Mouse (Mus musculus): ENCODE measurements at regions not wholly inside any gene's neighbourhood (a gene's known extent, or its start where the extent isn't known, plus 50 kb on each side); places are given as distances from the start of the nearest gene placed in this dataset.

- no peak for DNase-seq (ENCODE audit: low read depth, low spot score)
Observed at GRCm38 (mm10) chr8:82265745-82266144, 137.3 kb downstream of the Il15 start.

GRCm38 (mm10) chr8:82262196-82262595 is 140.8 kb downstream of the Il15 start:
- no peak for DNase-seq (ENCODE audit: low read depth, low spot score)

GRCm38 (mm10) chr8:82260613-82261012 is 142.4 kb downstream of the Il15 start:
- no peak for DNase-seq (ENCODE audit: low read depth, low spot score)

GRCm38 (mm10) chr8:82255815-82256214 is 147.2 kb downstream of the Il15 start:
- no peak for DNase-seq (ENCODE audit: low read depth, low spot score)

- no peak for DNase-seq (ENCODE audit: low read depth, low spot score)
Observed at GRCm38 (mm10) chr8:82252406-82252805, 150.6 kb downstream of the Il15 start.

GRCm38 (mm10) chr8:82249841-82250577 is 153.0 kb downstream of the Il15 start:
- no peak for DNase-seq (ENCODE audit: low read depth, low spot score)

GRCm38 (mm10) chr8:82244076-82244475 is 158.9 kb downstream of the Il15 start:
- no peak for DNase-seq (ENCODE audit: low read depth, low spot score)

GRCm38 (mm10) chr8:82229883-82230282 is 173.1 kb downstream of the Il15 start:
- DNase-seq (ENCODE audit: low read depth, low spot score), result no peak

- no peak for DNase-seq (ENCODE audit: low read depth, low spot score)
Observed at GRCm38 (mm10) chr8:82201746-82202145, 201.3 kb downstream of the Il15 start.

- DNase-seq (ENCODE audit: low read depth, low spot score), result no peak
Observed at GRCm38 (mm10) chr8:82200176-82200575, 202.8 kb downstream of the Il15 start.

GRCm38 (mm10) chr8:82196504-82196903 is 206.5 kb downstream of the Il15 start:
- no peak for DNase-seq (ENCODE audit: low read depth, low spot score)

- no peak for DNase-seq (ENCODE audit: low read depth, low spot score)
Observed at GRCm38 (mm10) chr8:82195112-82195511, 207.9 kb downstream of the Il15 start.

GRCm38 (mm10) chr8:82191011-82191410 is 212.0 kb downstream of the Il15 start:
- no peak for DNase-seq (ENCODE audit: low read depth, low spot score)

GRCm38 (mm10) chr8:82187138-82187880 is 215.7 kb downstream of the Il15 start:
- peak; percentile 40 for DNase-seq (ENCODE audit: low read depth, low spot score)

GRCm38 (mm10) chr8:82184022-82184421 is 219.0 kb downstream of the Il15 start:
- no peak for DNase-seq (ENCODE audit: low read depth, low spot score)
